Mouse (Mus musculus): Measurements from ENCODE around the gene Ezh1. TPM values are rescaled to one million over a fixed set of nuclear protein-coding genes. Genes with fewer than 3 reads are reported as not detected.
A peak's percentile ranks its signal among the peaks of the same experiment; 100 is the strongest.

Gene Ezh1
- polyA plus RNA-seq, 1 experiment, result 35.8 TPM

DNA sequence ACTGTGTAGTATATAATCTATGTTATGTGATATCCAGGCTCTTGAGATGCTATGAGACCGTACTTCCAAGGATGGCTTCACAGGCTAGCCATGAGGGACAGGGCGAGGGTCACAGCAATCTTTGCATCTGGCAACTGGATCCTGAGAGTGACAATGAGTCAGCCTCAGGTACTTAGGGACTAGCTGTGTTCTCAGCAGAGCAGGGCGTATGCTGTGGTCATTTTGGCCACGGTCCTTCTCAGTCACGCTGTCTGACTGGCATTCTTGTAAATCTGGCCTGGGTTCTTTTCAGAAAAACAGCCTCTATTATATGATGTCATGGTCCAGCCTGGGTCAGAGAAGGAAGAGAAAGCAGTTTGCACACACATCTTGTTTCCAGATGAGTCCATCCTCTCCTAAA lies 10.5 kb upstream of the Ezh1 start:
- WGBS, result 92% methylated on average over 5 of the region's 5 CpGs
- TF ChIP-seq CTCF (IDR thresholded peaks at IDR 0.05; ENCODE audit: control insufficient read depth, insufficient read depth, low read length), result no peak
- no peak for TF ChIP-seq POLR2A (IDR thresholded peaks at IDR 0.05; ENCODE audit: borderline replicate concordance, control insufficient read depth, low read depth, low read length)

DNA sequence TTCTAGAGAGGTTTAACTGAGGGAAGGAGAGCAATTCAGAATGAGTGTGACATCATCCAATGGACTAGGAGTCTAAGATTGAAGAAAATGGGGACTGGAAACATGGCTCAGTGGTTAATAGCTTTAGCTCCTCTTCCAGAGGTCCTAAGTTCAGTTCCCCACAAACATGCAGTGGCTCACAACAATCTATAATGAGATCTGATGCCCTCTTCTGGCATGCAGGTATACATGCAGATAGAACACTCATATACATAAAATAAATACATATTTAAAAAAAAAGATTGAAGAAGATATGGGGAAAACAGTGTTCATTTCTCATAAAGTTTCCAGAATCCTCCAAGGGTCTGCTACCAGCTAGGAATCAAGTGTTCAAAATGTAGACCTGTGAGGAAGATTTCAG lies 9.2 kb upstream of the Ezh1 start:
- TF ChIP-seq POLR2A (IDR thresholded peaks at IDR 0.05; ENCODE audit: borderline replicate concordance, control insufficient read depth, low read depth, low read length) (no peak), CTCF (IDR thresholded peaks at IDR 0.05; ENCODE audit: control insufficient read depth, insufficient read depth, low read length) (no peak)
- no peak overlapping the region for H3K4me3 ChIP-seq (replicated peaks; ENCODE audit: control insufficient read depth, low read depth, low read length)
- H3K27ac ChIP-seq (ENCODE audit: control insufficient read depth, insufficient read depth, low read depth, low read length, poor library complexity), result no peak overlapping the region
- H3K4me1 ChIP-seq (ENCODE audit: control insufficient read depth, insufficient read depth, low read length), result peaks cover 2% of the 10 kb centered on the region; the same call in 1 of the 2 replicates

More for the DNA sequence above, 10.5 kb upstream of the Ezh1 start:
- Histone ChIP-seq H3K4me1 (ENCODE audit: control insufficient read depth, insufficient read depth, low read length) (no peaks in the 10 kb centered on the region), H3K27ac (ENCODE audit: control insufficient read depth, insufficient read depth, low read depth, low read length, poor library complexity) (no peak overlapping the region), H3K4me3 (replicated peaks; ENCODE audit: control insufficient read depth, low read depth, low read length) (no peak overlapping the region)

DNA sequence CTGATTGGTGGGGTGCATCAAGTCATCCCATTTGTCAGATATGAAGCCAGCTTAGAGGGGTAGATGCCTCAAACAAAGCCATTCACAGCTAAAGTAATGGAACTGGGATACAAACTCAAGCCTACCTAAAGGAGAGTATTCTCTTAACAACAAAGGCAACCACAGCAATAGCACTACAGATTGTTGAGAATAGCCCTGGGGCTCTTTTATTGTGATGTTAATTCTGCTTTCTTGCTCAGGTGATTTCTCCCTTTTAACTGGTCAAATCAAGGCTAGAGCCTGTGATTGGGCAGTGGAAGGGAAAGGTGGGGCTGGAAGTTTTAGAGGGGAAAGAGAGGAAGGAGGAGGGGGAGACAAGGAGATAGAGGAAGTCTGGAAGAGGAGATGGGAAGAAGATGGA lies 7.9 kb upstream of the Ezh1 start:
- H3K27ac ChIP-seq (ENCODE audit: control insufficient read depth, insufficient read depth, low read depth, low read length, poor library complexity), result no peak overlapping the region
- TF ChIP-seq POLR2A (IDR thresholded peaks at IDR 0.05; ENCODE audit: borderline replicate concordance, control insufficient read depth, low read depth, low read length) (no peak), CTCF (IDR thresholded peaks at IDR 0.05; ENCODE audit: control insufficient read depth, insufficient read depth, low read length) (no peak)
- peaks cover 2% of the 10 kb centered on the region; the same call in 1 of the 2 replicates for H3K4me1 ChIP-seq (ENCODE audit: control insufficient read depth, insufficient read depth, low read length)
- no peak overlapping the region for H3K4me3 ChIP-seq (replicated peaks; ENCODE audit: control insufficient read depth, low read depth, low read length)

DNA sequence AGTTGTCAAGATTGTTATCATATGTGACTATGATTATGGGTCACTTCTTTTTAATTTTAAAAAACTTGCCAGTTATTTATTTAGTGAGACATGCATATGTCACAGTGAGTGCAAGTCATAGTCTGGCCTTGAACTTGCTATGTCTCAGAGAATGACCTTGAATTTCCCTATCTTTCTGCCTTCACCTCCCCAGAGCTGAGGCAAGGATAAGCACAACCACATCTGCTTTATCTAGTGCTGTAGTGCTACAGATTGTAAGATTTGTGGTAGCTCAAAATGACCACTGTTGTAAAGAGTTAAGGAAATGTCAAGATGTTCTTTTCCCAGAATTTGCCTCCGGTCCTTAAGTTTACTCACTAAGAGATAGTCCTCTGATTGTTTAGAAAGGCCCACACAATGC lies 7.0 kb upstream of the Ezh1 start:
- no peak for TF ChIP-seq POLR2A (IDR thresholded peaks at IDR 0.05; ENCODE audit: borderline replicate concordance, control insufficient read depth, low read depth, low read length)
- TF ChIP-seq CTCF (IDR thresholded peaks at IDR 0.05; ENCODE audit: control insufficient read depth, insufficient read depth, low read length), result no peak
- 82% methylated on average over 1 of the region's 1 CpGs for WGBS
- H3K4me1 ChIP-seq (ENCODE audit: control insufficient read depth, insufficient read depth, low read length), result peaks cover 2% of the 10 kb centered on the region; the same call in 1 of the 2 replicates
- H3K4me3 ChIP-seq (replicated peaks; ENCODE audit: control insufficient read depth, low read depth, low read length), result no peak overlapping the region
- no peak overlapping the region for H3K27ac ChIP-seq (ENCODE audit: control insufficient read depth, insufficient read depth, low read depth, low read length, poor library complexity)

DNA sequence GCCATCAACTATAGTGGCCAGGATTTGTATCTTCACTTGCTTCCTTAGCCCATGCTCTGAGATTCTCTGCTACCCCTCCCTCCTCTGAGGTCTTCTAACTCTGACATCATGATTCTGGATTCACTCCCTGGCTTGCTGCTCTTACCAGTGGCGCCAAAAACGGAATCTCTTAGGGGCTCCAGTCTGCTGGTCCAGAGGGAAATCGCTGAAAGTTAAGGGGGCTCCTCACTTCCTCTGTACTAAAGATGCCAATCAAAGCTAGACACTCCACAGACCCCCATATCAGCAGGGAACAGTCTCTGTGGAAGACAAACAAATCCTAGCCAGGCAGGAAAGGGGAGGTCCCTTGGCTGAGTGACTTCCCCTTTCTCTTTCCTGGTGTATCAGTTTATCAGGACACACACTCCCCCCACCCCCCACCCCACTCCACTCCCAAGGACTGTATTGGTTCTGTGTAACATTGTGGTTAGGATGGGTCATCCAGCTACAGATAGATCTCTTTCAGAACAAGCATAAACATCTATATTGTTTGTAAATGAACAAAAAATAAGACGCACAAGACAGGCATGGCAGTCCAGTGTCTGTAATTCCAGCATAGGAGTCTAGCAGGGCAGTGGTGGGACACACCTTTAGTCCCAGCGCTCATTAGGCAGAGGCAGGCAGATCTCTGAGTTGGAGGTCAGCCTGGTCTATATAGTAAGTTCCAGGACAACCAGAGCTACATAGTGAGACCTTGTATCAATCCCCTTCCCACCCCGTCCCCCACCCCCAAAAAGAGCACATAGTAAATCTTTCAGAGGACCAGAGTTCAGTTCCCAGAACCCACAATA lies 6.0 kb upstream of the Ezh1 start:
- Histone ChIP-seq H3K4me3 (replicated peaks; ENCODE audit: control insufficient read depth, low read depth, low read length) (no peak overlapping the region), H3K4me1 (ENCODE audit: control insufficient read depth, insufficient read depth, low read length) (peaks cover 2% of the 10 kb centered on the region; the same call in 1 of the 2 replicates), H3K27ac (ENCODE audit: control insufficient read depth, insufficient read depth, low read depth, low read length, poor library complexity) (no peak overlapping the region)
- WGBS, result 27% methylated on average over 6 of the region's 6 CpGs
- TF ChIP-seq CTCF (IDR thresholded peaks at IDR 0.05; ENCODE audit: control insufficient read depth, insufficient read depth, low read length) (no peak), POLR2A (IDR thresholded peaks at IDR 0.05; ENCODE audit: borderline replicate concordance, control insufficient read depth, low read depth, low read length) (no peak)

DNA sequence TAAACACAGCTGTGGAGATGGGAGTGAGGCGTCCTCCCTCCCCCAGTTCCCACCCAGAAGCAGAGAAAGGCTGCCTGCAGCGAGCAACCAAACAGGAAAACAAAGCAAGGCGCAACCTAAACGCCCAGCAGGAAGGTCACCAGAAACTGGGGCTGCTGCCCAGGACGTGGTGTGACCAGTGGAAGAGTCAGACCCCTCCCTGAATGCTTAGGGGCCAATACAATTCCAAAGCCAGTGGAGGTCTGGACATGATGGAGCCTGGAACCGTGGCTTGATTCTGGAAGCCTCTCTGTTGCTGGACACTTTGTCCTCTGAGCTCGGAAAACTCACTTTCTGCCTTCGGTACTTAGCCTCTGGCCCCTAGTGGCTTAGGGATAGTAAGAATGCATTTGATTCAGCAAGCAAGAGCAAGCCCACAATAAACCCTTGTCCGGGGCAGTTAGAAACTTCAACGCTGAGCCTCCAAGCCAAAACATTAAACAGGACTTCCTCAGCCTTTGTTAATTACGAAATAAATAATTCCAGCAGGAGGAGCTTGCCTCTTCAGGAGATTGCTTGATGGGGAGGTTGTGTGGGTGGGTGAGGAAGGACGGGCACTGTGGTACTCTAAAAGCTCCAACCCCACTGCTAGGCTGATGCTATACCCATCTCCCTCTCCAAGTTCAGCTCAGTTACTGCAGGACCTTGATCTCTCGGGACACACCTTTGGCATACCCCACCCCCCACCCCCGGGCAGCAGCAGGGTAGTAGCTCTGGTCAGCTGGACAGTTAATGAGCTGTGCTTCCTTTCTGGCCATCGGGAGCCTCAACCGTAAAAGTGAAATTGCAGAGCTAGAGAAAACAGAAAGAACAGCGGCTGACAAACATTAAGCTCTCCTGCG lies 5.0 kb upstream of the Ezh1 start:
- H3K27ac ChIP-seq (ENCODE audit: control insufficient read depth, insufficient read depth, low read depth, low read length, poor library complexity), result no peak overlapping the region
- peaks cover 2% of the 10 kb centered on the region; the same call in 1 of the 2 replicates for H3K4me1 ChIP-seq (ENCODE audit: control insufficient read depth, insufficient read depth, low read length)
- TF ChIP-seq POLR2A (IDR thresholded peaks at IDR 0.05; ENCODE audit: borderline replicate concordance, control insufficient read depth, low read depth, low read length) (no peak), CTCF (IDR thresholded peaks at IDR 0.05; ENCODE audit: control insufficient read depth, insufficient read depth, low read length) (no peak)
- H3K4me3 ChIP-seq (replicated peaks; ENCODE audit: control insufficient read depth, low read depth, low read length), result peak overlapping the region; percentile 20
- 4% methylated on average over 18 of the region's 18 CpGs for WGBS

DNA sequence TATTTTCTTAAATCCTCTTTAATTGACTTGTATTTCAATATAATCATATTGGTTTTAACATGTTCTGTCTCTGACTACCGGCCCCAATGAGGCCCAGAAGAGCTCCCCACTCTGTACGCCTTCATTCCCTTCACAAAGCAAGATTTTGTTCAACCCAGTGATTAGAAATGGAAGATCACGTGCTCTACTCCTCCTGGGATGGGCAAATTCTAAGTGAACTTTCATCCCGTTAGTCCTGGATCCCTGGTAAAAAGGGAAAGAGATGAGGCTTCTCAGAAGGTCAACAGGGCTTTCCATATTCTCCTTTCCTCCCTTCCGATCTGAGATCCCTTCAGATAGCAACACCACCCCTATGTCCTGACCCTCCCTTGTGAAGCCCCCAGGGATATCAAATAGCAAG lies 4.3 kb upstream of the Ezh1 start:
- TF ChIP-seq POLR2A (IDR thresholded peaks at IDR 0.05; ENCODE audit: borderline replicate concordance, control insufficient read depth, low read depth, low read length), result no peak
- no peak for TF ChIP-seq CTCF (IDR thresholded peaks at IDR 0.05; ENCODE audit: control insufficient read depth, insufficient read depth, low read length)
- 77% methylated on average over 5 of the region's 5 CpGs for WGBS
- Histone ChIP-seq H3K27ac (ENCODE audit: control insufficient read depth, insufficient read depth, low read depth, low read length, poor library complexity) (no peak overlapping the region), H3K4me3 (replicated peaks; ENCODE audit: control insufficient read depth, low read depth, low read length) (no peak overlapping the region), H3K4me1 (ENCODE audit: control insufficient read depth, insufficient read depth, low read length) (peaks cover 2% of the 10 kb centered on the region; the same call in 1 of the 2 replicates)

DNA sequence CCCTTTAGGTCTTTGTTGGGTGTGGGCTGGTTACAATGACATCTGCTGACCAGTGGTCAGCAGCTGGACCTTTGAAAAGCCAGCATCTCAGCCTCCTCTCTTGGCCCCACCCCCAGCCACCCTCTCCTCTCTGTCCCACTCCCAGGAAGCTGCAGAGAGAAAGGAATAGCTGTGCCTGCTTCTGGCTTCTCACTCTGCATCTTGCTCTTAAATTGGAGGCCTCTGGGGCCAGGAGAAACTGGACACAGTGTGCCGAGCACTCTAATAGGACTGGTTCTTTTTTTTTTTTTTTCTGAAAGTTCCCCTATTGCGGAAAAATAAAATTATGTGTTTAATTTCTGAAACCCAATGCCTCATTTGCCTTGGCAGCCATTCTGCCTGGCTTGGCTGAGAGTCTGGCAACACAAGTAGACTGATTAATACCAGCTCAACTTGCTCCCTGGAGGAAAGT lies 3.8 kb upstream of the Ezh1 start:
- Histone ChIP-seq H3K4me1 (ENCODE audit: control insufficient read depth, insufficient read depth, low read length) (peaks cover 2% of the 10 kb centered on the region), H3K27ac (ENCODE audit: control insufficient read depth, insufficient read depth, low read depth, low read length, poor library complexity) (no peak overlapping the region), H3K4me3 (replicated peaks; ENCODE audit: control insufficient read depth, low read depth, low read length) (no peak overlapping the region)
- TF ChIP-seq POLR2A (IDR thresholded peaks at IDR 0.05; ENCODE audit: borderline replicate concordance, control insufficient read depth, low read depth, low read length), result no peak
- no peak for TF ChIP-seq CTCF (IDR thresholded peaks at IDR 0.05; ENCODE audit: control insufficient read depth, insufficient read depth, low read length)
- WGBS, result 72% methylated on average over 2 of the region's 2 CpGs

Data from bone marrow, adult 2 months (tissue).